Mouse (Mus musculus): Measurements from ENCODE around the gene Anks1.

GRCm38 (mm10) chr17:27914742-27915141 lies 5.6 kb downstream of the Anks1 start:
- TF ChIP-seq CTCF (IDR thresholded peaks at IDR 0.05; ENCODE audit: control insufficient read depth, insufficient read depth, insufficient replicate concordance, low read depth, low read length) = no peak
- no peak for TF ChIP-seq POLR2A (IDR thresholded peaks at IDR 0.05; ENCODE audit: control insufficient read depth, low read depth, low read length)
